Mouse (Mus musculus) embryonic facial prominence, embryonic 14.5 days (tissue): ENCODE data around the gene Dmtf1. TPM values are rescaled to one million over a fixed set of nuclear protein-coding genes. Genes with fewer than 3 reads are reported as not detected.

ENCODE experiments used
- ATAC-seq: fragments of 200-750 bp; cut with Nextera tagmentation; 2 replicates; pipeline ENCODE4 v1.8.0; 2017; ENCODE audit warnings: low read depth, moderate number of reproducible peaks, moderate TSS enrichment
- DNase-seq: peaks from one replicate; pipeline ENCODE4 v3.0.0-alpha.2; 2015; ENCODE audit warnings: low spot score
- H3K27ac ChIP-seq: fragments of 300-500 bp; sonication (generic); replicated peaks from 2 replicates; pipeline ENCODE4 v1.5.1; 2014; ENCODE audit warnings: low read depth, mild to moderate bottlenecking, low read length, moderate library complexity
- H3K27me3 ChIP-seq: fragments of 300-500 bp; sonication (generic); replicated peaks from 2 replicates; pipeline ENCODE4 v1.6.1; 2014; ENCODE audit warnings: low read length; ENCODE audit not compliant: control insufficient read depth, insufficient read depth
- H3K36me3 ChIP-seq: fragments of 300-500 bp; sonication (generic); 2 replicates; pipeline ENCODE4 v1.6.1; 2014; ENCODE audit warnings: low read length, mixed read lengths; ENCODE audit not compliant: control insufficient read depth, insufficient read depth
- H3K4me1 ChIP-seq: fragments of 300-500 bp; sonication (generic); 2 replicates; pipeline ENCODE4 v1.6.1; 2014; ENCODE audit warnings: antibody characterized with exemption, low read length; ENCODE audit not compliant: control insufficient read depth, insufficient read depth
- H3K4me2 ChIP-seq: fragments of 300-500 bp; sonication (generic); 2 replicates; pipeline ENCODE4 v1.6.1; 2014; ENCODE audit warnings: low read depth, mild to moderate bottlenecking, low read length, moderate library complexity, mixed read lengths
- H3K4me3 ChIP-seq: fragments of 300-500 bp; sonication (generic); 2 replicates; pipeline ENCODE4 v1.5.1; 2014; ENCODE audit warnings: low read depth, mild to moderate bottlenecking, low read length
- H3K9ac ChIP-seq: fragments of 300-500 bp; sonication (generic); 2 replicates; pipeline ENCODE4 v1.6.1; 2014; ENCODE audit warnings: low read depth, mild to moderate bottlenecking, low read length, moderate library complexity, mixed read lengths
- H3K9me3 ChIP-seq: fragments of 300-500 bp; sonication (generic); 2 replicates; pipeline ENCODE4 v1.6.1; 2016; ENCODE audit warnings: low read length; ENCODE audit not compliant: control insufficient read depth
- WGBS: fragments of 180-500 bp; shearing (Covaris S2); extraction: QIAGEN DNeasy Blood & Tissue Kit; methylation state at CpG from one replicate; pipeline ENCODE4 v1.1.7; 2014; 5-methylcytosine and 5-hydroxymethylcytosine counted together
- polyA plus RNA-seq: library from polyadenylated mRNA; unstranded; fragments of >200 nt; fragmentation: Nextera tagmentation; extraction: Ambion mirVana; gene quantifications from 2 replicates; pipeline ENCODE4 v1.2.1, GENCODE M21; 2014

Gene Dmtf1
- polyA plus RNA-seq, 1 experiment from 2014 or later = 50.0 TPM

DNA sequence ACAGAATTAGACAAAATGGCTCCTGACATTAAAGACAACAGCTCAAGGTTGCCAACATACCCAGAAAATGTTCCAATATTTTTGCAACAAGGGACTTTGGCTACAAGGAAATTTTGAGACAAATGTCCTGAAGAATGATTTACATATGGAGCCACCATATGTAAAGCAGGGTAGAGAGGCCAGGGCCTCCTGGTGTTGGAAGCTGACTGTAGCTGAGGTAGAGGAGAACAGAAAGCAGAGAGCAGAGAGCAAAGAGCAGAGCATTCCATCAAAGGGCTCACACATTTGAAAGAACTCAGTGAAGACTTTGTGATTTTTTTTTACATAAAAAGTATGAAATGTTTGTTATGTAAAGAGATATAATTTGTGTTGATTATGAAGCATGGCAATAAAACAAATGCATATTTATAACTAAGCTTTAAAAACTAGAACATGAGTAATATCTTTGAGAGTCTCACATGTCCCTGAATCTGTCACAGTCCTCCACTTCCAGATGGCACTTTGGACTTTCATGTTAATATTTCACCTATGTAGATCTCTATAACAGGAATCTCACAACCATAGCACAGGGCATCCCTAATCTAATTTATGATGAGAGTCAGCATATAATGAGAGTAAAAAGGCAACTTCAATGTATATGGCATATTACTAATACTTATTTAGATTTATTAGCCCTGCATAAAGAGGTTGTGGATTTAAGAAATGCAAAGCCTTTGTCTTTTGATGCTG is 81.6 kb downstream of the Dmtf1 start:
- Histone ChIP-seq H3K4me2 (no peak overlapping the region), H3K9ac (no peak overlapping the region), H3K9me3 (peaks cover 10% of the 10 kb centered on the region), H3K27ac (no peak overlapping the region), H3K36me3 (no peaks in the 10 kb centered on the region), H3K4me3 (no peak overlapping the region), H3K27me3 (no peaks in the 10 kb centered on the region), H3K4me1 (no peaks in the 10 kb centered on the region)
- ATAC-seq = no peak
- DNase-seq = no peak

DNA sequence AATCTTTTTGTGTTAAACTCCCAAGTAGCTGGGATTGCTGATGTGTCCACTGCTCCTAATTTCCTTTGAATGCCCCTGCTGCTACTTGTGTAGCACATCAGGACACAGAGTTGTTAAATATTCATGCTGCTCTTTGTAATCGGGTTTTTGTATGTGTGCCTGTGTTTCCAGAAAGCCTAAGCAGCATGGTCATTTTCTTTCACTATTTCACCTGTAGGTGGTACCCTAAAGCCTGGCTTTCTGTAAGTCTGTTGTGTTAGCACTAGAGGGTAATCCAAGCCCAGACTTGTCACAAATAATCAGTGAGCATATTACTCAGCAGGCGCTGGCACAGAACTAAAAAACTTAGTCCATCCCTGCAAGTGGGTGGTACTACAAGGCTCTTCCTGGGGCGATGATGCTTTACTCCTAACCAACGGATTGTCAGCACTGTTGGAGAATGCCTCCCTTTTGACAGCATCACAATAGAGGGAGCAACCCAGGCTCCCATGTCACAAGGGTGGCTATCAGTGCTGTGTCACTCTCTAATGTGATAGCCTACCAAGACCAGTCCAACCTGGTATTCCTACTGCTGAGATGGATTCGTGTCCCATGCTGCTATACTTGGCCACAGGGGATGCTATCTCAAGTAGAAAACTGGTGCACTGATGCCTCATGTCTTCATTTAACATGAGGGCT is 88.3 kb downstream of the Dmtf1 start:
- WGBS = 56% methylated on average over 5 of the region's 5 CpGs
- H3K27ac ChIP-seq = no peak overlapping the region
- DNase-seq (peak; percentile 65), ATAC-seq (peak; percentile 63; the same call in 1 of the 2 replicates)
- no peaks in the 10 kb centered on the region for H3K36me3 ChIP-seq
- H3K27me3 ChIP-seq = no peaks in the 10 kb centered on the region
- no peak overlapping the region for H3K9ac ChIP-seq
- H3K4me2 ChIP-seq = no peak overlapping the region
- H3K4me3 ChIP-seq = no peak overlapping the region
- H3K9me3 ChIP-seq = no peaks in the 10 kb centered on the region
- no peaks in the 10 kb centered on the region for H3K4me1 ChIP-seq

DNA sequence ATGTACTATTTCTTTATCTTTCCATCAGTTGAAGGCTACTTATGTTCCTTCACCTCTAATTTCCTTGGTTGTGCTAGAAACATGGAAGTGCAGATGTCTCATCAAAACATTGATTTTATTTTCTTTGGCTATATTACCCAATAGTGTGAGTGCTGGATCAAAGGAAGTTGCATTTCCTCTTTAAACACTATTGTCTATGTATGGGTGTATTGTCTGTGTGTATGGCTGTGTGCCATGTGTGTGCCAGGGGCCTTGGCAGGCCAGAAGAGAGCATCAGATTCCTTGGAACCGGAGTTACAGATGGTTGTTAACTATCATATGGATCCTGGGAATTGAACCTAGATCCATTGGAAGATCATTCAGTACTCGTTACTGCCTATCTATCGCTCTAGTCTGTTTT is 90.2 kb downstream of the Dmtf1 start:
- H3K4me3 ChIP-seq = no peak overlapping the region
- no peaks in the 10 kb centered on the region for H3K9me3 ChIP-seq
- no peak overlapping the region for H3K9ac ChIP-seq
- H3K27me3 ChIP-seq = no peaks in the 10 kb centered on the region
- no peaks in the 10 kb centered on the region for H3K4me1 ChIP-seq
- ATAC-seq (no peak), DNase-seq (no peak)
- WGBS = 82% methylated on average over 3 of the region's 3 CpGs
- H3K27ac ChIP-seq = no peak overlapping the region
- H3K4me2 ChIP-seq = no peak overlapping the region
- no peaks in the 10 kb centered on the region for H3K36me3 ChIP-seq

DNA sequence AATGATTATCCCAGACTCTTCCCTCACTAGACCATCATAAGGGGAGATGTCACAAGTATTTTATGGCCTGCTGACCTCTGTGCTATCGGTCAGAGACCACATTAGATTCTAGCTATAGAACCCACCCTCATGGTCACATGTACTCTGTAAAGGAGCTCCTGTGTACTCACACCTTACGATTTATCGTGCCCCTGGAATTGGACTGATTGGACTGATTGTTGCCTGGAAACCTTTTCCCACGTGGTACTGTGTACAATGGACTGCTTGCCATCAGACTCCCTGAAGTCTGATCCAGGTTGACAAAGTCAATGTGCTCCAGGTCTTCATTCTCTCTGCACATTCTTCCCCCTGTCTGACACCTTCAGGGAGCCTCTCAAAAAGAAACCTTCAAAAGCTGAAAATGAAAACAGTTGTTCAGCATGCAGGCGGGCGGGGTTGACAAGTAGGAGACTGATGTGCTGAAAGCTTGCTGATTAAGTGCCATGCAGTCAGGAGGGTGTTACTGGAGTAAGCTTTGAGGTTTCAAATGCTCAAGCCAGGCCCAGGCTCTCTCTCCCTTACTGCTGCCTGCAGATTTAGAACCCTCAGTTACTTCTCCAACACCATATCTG is 91.9 kb downstream of the Dmtf1 start:
- H3K4me3 ChIP-seq = no peak overlapping the region
- H3K9ac ChIP-seq = no peak overlapping the region
- no peak for ATAC-seq
- no peak for DNase-seq
- no peaks in the 10 kb centered on the region for H3K36me3 ChIP-seq
- no peak overlapping the region for H3K27ac ChIP-seq
- WGBS = 67% methylated on average over 6 of the region's 6 CpGs
- H3K4me1 ChIP-seq = no peaks in the 10 kb centered on the region
- no peaks in the 10 kb centered on the region for H3K9me3 ChIP-seq
- no peak overlapping the region for H3K4me2 ChIP-seq
- H3K27me3 ChIP-seq = no peaks in the 10 kb centered on the region

DNA sequence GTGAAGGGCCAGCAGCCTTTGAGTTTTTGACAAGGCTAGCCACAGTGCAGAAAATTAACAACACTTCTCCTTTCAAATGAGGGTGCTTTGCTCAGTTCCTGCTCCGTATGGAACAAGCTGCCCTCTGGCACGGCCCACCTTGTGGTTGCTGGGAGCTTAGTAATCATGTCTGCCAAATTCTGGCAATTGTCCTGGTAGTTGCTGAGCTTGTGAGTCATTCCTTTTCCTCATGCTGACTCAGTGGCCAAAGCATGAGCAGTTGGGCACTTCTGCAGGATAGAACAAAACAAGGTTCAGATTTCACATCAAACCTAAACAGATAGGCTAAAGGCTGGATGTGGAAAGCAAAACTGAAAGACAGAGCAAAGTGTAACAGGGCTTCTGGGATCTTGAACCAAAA is 92.7 kb downstream of the Dmtf1 start:
- 52% methylated on average over 2 of the region's 2 CpGs for WGBS
- no peak overlapping the region for H3K9ac ChIP-seq
- peak; percentile 48 for DNase-seq

More for the DNA sequence above, 92.7 kb downstream of the Dmtf1 start:
- H3K9me3 ChIP-seq = no peaks in the 10 kb centered on the region
- H3K36me3 ChIP-seq = no peaks in the 10 kb centered on the region
- no peaks in the 10 kb centered on the region for H3K27me3 ChIP-seq
- H3K27ac ChIP-seq = no peak overlapping the region
- no peak for ATAC-seq
- no peak overlapping the region for H3K4me2 ChIP-seq
- H3K4me1 ChIP-seq = no peaks in the 10 kb centered on the region
- H3K4me3 ChIP-seq = no peak overlapping the region

Other genes with a start within 250 kb of the Dmtf1 start
- gene Crot, start 164.5 kb downstream of the Dmtf1 start, polyA plus RNA-seq = 37.0 and 37.6 TPM in 2 replicates
- 12.9 and 13.3 TPM in 2 replicates for gene Tmem243, start 61.1 kb downstream of the Dmtf1 start, polyA plus RNA-seq
- 5.3 and 5.6 TPM in 2 replicates for gene 9330182L06Rik, start 104.3 kb upstream of the Dmtf1 start, polyA plus RNA-seq